Mouse (Mus musculus): Measurements from ENCODE around the gene Cracr2a.

- TF ChIP-seq CTCF (IDR thresholded peaks at IDR 0.05; ENCODE audit: low read depth) (no peak), EP300 (IDR thresholded peaks at IDR 0.05; ENCODE audit: low read depth) (no peak)
These were observed 68.1 kb downstream of the Cracr2a start for GRCm38 (mm10) chr6:127629249-127629648.

Data from liver, embryonic 14.5 days (tissue).